Mouse (Mus musculus) liver (tissue): ENCODE results near the gene Ube2r2.

Experiments
- DNase-seq: peaks from one replicate; pipeline ENCODE4 v3.0.0-alpha.2; 2020; ENCODE audit warnings: mixed read lengths

Ube2r2 gene

DNA sequence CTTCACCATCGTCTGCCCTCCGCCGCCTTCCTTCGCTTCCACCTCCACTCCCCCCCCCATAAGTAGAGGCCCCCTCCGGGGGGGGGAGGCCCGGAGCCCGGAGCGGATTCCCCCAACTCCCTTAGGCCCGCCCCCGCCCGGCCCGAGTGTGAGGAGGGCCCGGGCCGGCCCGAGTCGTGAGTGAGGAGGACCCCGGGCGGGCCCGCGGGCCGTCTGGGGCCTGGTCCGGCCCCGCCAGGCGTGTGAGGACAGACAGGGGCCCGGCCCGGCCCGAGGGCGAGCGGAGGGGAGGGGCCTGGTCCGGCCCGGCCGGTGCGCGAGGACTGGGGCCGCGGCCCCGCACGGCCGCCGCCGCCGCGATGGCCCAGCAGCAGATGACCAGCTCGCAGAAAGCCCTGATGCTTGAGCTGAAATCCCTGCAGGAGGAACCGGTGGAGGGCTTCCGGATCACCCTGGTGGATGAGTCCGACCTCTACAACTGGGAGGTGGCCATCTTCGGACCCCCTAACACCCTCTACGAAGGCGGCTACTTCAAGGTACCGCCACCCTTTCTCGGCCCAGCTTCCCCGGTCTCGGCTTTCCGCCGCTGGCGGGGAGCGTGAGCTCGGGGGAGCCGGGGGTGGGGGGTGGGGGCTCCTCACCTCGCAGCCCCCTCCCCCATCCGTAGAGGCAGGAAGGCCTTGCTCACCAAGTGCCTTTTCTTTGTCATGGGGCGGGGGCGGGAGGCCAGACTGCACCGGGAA is at the start of gene Ube2r2:
Gene Ube2r2 (plus strand): TSS at position 33 of the 743 bp plus-strand sequence.
- peak; percentile 77 for DNase-seq

DNA sequence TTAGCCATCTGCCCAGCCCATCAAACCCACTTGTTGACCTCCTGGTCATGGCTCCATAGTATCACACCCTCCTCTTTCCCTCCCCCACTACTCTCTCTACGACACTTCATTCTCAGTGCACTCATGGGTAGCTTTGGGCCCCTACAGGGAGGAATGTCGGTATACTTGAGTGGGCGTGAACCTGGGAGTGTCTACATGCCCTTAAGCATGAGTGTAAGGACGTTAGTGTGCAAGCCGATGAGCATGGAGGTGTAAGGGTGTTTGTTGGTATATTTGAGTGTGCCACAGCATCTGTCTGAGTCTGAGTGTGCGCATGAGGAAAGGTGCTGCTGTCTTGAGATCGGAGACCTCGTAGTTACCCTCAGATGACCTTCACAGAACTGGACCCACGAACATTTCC is 48.6 kb upstream of the Ube2r2 start:
- peak; percentile 69 for DNase-seq

DNA sequence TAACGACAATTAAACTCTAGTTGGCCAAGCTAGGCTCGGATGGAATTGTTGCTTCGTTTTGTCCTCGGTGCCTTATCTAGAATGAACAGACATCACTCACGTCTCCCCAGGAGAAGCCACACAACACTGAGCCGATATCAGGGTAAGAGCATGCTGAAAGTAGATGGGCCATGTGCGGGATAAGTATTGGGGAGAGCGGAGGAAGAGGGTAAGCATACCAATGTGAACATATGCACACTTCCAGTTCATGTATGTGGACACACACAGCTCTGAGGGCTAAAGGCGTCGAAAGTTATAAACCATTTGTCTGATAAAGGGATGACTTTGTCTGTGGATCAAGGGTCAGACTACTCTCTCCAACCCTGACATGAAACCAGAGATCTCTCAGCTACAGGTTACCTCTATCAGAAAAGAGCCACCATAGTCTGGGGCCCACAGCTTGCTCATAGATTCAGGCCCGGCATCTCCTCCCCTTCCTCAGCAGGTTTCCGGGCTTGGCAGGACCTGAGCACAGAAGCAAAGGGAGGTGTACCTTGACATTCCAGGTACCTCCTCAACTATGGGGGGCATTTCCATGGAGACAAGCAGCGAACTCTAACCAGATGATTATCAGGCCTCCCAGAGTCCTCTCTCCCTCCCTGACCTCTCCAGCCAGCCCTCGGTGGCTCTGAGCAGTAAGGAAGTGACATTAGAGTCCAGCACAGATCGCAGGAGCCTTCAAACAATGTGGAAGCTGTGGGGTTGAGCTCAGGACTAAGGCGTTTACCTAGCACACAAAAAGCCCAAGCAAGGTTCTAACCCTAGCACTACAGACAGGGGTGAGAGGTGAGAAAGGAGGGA is 47.9 kb upstream of the Ube2r2 start:
- DNase-seq = peak; percentile 82

DNA sequence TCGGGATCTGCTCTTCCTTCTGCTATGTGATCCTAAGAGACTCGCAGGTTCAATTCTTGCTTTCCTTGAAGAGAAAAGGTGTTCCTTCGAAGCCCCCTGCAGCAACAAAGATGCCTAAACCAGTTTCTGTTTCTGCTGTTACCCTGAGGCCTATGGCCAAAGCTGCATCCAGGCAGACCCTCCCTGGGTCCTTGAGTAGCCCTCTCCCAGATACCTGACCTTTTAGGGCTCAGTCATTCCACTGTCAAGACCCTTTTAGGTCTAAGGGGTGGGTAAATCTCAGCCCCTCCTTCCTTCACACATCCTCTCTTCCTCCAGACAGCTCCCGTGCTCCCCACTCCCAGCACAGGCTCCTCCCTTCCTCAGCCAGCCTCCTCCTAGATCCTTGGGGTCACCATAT is 46.4 kb upstream of the Ube2r2 start:
- DNase-seq = no peak

DNA sequence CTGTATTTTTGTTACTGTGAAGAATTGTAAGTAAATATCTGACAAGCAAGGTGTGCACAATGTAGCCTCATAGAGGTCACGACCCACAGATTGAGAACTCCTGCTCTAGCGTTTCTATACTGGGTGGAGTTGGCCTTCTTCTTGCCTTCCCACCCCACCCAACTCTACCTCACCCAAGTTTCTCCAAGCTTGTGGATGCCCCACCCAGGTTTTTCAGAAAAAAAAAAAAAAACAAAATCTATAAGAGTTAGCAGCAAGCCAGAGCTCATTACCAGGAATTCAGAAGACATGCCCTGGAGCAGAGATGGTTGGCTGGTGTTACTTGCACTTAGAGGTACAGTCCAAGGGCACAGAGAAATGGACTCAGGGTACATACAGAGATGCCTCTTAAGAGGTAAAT is 45.8 kb upstream of the Ube2r2 start:
- peak; percentile 59 for DNase-seq

DNA sequence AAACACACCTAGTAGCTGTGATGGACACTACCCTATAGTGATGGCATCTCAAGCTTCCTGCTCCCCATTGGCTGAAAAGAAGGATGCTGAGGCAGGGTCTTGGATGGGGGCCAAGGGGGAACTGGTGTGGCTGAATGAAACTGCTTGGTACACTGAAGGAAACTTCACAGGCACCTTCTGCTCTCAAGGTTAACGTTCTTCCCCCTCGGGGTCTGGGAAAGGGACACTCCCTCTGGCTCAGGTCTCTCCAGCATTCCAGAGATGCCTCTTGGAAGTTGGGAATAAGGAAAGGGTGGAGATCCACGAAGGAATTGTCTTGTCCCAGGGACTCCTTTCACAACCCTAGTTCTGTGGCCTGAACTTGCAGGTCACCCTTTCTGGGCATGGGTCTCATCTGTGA is 44.2 kb upstream of the Ube2r2 start:
- DNase-seq = no peak

DNA sequence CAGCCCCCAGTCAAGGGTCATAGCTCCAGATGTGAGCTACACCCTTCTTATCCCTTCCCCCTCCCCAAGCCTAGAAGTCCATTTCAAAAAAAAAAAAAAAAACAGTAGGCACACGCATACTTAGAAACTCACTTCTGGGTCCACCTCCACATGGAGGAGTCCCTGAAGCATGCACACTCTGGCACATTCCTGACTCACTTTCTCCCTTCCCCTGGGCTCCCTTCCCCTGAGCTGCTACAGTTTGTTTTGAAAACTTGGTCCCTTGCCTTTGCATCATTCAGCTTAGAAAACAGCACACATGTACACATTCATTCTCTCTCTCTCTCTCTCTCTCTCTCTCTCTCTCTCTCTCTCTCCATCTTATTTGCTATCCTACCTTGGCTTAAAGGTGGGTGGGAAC is 42.6 kb upstream of the Ube2r2 start:
- DNase-seq = no peak

DNA sequence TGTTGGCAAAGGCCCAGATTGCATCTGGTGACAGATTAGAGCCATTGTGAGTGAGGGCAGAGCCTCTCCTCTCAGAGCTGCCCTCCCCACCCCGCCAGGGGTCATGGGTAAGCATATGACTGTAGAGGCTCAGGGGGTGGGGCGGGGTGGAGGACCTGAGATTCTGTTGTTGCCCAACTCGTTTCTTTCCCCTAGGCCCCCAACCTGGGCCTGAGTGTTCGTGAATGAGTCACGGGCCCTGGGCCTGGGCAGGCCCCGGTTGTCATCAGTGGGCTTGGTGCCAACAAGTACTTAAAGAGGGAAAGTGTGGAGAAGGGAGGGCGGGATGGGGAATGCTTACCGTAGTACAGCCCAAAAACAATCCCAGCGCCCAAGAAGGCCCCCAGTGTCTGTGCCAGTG is 41.2 kb upstream of the Ube2r2 start:
- no peak for DNase-seq

DNA sequence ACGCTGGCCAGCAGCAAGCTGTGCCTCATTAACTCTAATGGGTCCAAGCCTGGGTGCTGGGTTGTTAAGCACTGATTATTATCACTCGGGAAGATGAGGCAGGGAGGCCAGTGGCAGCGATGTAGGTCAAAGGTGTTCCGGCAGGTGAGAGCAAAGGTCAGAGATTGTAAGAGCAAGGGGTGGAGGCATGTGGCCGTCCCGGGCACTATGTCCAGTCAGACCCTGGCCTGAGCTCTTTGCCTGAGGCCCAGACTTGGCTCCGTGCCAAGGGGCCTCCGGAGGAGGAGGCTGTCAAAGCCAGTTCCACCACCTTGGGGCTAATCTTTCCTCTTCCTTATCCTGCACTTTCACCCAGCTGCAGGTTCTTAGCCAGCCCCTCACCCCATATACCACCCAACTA is 39.4 kb upstream of the Ube2r2 start:
- peak; percentile 57 for DNase-seq

DNA sequence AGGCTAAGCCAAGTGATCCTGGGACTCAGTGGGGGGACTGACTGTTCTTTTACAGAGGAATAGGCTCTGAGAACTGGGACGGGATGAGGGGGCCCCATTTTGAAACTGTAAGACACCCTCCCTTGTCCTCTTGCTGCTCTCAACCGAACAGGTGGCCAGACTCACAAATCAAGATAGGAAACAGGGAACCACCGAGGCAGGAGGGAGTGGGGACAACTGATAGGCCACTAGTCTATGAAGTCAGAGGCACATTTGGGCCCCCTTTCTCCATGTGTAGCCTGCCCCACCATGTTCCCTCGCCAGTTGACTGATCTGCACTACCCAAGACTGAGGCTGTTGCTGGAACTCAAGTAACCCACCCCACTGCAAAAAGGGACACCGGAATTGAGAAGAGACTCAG is 38.7 kb upstream of the Ube2r2 start:
- DNase-seq = peak; percentile 75

DNA sequence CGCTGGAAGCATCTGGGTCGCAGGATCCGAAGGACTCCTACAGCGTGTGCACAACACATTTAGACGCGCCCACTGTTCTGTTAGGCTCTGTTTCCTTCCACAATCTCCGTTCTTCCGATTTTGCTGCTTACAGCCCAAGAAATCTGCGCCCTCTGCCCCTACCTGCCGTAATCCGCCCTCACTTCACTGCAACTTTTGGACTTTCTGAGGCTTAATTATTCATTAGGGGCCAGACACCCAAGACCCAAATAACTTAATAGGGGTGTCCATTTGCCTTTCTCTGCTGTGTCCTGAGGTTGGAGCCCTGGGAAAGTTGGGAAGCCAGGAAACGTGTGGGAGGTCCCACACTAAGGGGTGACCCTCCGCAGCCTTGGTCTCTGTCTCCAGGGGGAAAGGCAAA is 38.2 kb upstream of the Ube2r2 start:
- DNase-seq = no peak

DNA sequence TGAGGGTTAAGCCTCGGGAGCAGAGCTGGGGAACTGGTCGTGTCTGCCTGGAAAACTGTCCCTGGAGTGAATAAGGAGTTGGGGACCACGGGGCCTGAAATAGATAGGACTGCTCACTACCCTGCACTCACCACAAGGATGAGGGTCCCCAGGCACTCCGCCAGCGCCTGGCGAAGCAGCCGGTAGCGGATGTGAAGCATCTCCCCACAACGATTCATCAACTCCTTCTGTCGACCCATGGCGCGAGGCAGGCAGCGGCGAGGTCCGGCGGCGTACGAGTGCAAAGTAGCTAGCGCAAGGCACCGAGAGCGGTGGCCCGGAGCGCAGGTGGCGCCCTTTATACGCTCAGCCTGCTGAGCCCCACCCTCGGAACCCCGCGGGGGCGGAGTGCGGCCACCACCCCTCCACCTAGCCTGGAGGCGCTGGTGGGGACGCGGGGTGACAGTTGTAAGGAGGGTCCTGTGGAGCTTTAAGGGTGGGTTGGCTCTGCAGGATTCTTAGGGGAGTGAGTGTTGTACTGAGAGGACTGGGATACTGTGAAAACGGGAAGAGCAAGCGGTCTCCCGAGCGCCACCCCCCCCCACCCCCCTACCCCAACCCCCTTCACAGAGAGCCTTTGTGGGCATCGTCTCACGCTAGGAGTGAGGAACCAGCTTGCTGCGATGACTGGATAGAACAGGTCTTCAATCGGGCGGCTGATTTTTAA is 37.5 kb upstream of the Ube2r2 start, which contains the start of gene Aqp3:
Gene Aqp3 (minus strand): TSS at position 313 of the 706 bp plus-strand sequence.
- peak; percentile 85 for DNase-seq

DNA sequence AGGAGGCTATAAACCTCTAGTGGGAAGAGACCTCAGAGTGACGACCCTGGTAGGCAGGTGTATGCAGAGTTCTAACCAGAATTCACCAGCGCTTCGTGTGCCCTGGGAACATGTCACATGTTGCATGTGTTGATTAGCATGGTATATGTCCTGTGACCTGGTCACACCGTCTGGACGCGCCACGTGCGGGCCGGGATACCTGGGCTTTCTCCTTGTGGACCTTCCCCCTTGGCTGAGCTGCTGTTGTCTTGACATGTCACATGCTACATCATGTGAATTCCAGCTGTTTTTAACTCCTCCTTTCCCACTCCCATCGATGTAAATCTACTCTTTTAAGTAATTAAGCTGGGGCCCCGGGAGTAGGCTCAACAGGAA is 37.0 kb upstream of the Ube2r2 start:
- DNase-seq = no peak

DNA sequence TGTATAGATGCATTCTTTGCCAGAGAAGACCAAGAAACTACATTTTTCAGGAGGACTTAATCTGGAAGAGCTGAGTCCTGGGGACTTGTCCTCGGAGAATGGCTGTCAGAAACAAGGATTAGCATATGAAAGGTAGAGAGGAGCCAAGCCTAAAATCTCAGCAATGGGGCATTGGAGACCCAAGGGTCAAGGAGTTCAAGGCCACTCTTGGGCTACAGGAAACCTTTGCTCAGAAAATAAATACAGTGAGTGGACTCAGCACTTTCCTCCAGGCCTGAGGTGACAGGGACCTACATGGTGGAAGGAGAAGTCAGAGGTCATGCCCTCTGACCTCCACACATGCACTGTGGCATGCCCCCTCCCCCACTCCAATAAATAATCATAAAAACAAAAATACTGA is 34.6 kb upstream of the Ube2r2 start:
- no peak for DNase-seq

DNA sequence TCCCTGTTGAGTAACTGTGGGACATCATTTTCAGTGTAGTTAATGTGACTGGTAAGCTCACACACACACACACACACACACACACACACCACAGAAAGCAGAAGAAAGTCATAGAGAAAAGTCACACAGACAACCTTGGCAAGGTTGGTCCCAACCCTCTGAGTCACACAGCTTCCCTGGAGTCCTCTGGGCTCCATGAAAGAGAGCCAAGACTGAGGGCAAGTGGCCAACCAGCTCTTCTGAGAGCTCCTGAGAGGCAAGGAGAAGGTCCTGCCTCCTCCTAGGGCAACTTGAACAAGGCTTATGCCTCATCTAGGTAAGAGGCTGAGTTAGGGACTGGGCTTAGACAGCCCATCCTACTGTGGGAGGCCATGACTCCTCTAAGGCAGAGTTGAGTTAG is 32.6 kb upstream of the Ube2r2 start:
- no peak for DNase-seq

DNA sequence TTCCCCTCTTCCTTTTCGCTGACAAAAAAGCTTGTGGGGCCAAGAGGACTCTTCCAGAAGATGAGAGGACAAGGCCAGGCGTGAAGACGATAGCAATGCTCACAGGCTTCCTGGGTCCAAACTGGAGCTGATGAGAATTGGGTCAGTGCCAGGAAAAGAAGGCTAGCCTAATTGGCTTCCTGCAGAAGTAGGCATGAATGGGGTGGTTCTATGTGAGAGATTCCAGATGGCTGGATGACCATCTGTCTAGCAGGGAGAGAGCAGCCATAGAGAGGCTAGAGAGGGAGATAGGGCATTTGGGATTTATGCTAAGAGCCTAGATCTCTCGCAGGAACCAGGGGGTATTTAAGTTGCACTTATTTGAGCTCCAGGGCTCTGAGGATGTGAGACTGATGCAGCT is 28.1 kb upstream of the Ube2r2 start:
- DNase-seq = no peak

DNA sequence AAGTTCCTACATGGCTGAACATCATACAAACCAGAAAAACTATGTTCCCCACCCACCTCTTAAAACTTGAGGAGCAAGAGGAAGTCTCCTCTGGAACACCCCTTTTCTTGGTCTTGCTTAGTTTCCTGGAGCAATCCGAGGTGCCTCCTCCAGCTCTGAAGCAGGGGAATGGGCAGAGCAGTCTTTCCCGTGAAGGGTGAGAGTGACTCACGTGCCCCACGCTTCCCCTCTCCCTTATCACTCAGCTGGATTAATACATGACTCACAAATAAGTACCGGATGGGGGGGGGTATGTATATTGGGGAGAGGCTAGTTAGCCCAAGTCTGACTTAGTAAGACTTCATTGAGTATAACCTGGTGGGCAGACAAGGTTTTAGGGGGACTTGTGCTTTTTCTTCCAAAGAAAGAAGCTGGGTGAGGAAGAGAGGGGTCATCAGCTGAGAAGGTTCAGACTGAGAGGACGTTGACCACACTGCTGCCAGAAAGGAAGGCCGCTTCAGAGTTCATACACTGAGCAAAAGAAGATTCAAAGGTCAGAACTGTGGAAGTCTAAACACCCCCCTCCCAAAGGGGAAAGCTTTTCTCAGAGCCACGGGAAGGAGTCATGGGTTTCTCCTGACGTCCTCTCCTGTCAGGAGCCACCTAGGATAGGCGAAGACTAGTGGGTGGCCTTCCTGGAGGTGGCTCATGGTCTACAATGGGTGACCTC is 26.7 kb upstream of the Ube2r2 start:
- DNase-seq = no peak

DNA sequence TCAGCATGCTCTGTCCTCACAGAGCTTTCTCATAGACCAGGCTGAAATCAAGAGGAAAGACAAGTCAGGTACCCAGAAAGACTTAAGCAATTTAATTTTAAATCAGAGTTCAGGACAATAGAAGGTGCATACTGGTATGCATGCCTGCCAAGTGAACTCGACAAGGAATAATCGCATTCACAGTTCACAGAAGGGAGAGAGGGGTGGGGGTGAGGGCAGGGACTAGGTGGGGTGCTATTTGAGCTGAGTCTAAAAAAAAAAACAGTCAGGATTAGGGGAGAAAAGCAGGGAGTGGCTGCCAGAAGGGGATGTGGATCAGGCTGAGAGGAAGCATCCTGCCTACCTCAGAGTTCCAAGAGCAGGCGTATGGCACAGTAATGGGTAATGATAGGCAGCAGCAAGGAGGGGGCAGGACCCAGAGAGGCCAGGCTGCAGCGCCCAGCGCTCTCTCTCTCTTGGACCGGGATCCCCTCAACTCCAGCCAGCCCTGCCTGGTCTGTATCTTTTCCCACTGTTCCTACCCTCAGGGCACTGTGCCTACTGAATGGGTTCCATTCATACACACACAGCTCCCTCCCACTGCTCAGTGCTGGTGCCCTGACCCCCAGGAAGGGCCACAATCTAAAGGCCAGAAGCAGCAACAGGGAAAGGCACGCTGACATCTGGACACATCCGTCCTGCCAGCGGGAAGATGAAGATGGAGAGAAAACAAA is 21.0 kb upstream of the Ube2r2 start:
- DNase-seq = no peak

DNA sequence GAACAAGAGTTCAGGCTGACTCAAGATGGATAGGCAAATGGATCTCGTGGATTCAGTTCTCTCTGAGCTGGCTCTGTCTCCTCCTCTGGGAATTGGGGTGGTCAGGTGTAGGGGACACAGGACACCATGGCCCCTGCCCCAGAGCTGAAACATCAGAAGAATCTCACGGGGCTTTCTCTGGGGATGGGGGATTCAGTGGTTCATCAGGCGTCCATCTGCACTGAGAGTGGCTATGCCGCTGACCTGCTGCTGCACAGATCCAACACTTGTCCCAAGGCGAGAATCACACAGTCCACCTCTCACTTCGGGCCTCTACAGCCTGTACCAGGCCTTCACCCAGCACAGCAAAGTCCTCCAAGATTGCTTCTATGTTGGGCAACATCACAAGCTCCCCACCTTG is 20.5 kb upstream of the Ube2r2 start:
- no peak for DNase-seq

DNA sequence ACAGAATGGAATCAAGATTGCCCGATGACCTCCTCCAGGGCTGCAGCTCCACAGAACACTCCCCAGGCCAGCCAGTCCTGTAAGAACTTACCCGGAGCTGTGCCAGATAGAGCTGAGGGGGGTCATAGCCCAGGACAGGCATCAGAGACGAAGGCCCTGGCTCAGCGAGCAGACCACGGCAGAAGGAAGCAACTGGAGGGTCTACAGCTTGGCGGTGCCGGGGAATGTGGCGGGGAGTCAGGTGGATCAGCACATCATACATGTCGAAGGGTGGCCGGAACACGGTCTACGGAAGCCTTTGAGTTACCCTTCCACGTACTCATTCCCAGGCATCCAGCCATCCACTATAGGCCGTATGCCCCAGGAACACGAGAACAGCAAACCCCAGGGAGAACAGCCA is 19.8 kb upstream of the Ube2r2 start:
- DNase-seq = no peak

DNA sequence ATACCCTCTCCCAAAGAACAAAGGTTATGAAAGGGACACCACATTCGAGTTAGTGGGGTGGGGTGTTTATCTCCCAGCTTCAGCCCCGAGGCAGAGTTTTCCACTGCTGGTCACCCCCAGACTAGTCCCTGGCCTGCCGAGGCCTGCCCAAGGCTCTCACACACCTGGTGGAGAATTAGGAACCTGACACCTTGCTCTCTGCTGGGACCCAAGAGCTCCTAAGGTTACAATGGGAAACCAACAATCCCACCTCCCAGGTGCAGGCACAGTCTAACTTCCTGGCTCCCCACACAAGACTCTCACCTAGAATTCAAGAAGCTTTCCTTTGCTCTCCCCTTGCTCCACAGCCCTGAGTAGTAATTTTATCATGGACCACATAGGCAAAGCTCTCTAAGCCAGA is 18.7 kb upstream of the Ube2r2 start:
- no peak for DNase-seq

DNA sequence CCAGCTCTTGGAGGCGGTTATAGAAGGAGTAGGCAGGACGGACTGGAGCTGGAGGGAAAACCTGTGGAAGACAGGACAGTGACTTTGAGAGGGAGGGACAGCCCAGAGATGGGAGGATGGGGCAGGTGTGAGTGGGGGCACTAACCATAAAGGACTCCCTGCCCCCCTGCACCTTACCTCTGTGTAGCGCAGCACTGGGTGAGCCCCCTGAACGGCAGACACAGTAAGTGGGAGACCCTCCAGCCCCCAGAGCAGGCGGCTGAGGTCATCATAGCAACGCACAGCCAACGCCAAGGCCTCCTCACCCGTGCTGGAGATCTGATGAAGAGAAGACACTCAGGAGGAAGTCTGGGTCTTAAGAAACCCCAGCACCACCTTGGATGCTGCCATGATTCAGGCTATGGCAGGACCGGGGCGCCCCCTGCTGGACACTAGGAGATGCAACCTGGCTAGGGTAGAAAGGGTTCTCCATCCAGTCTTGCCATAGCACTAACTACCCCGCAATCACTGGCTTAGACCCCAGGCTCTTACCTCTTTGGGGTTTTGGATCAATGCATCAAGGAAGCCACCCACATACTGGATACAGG is 16.7 kb upstream of the Ube2r2 start:
- peak; percentile 84 for DNase-seq
